Mouse (Mus musculus) thymus, postnatal 14 days (tissue): ENCODE measurements around the gene Rcbtb2.

ENCODE experiments used
- DNase-seq: peaks from one replicate; pipeline ENCODE4 v3.0.0; 2021

Gene Rcbtb2

GRCm38 (mm10) chr14:73117411-73118392, 5.1 kb upstream of the Rcbtb2 start:
- DNase-seq = peak; percentile 39

GRCm38 (mm10) chr14:73118482-73119347, 4.1 kb upstream of the Rcbtb2 start:
- DNase-seq = peak; percentile 83

GRCm38 (mm10) chr14:73119459-73119858, 3.4 kb upstream of the Rcbtb2 start:
- DNase-seq = peak; percentile 76

DNA sequence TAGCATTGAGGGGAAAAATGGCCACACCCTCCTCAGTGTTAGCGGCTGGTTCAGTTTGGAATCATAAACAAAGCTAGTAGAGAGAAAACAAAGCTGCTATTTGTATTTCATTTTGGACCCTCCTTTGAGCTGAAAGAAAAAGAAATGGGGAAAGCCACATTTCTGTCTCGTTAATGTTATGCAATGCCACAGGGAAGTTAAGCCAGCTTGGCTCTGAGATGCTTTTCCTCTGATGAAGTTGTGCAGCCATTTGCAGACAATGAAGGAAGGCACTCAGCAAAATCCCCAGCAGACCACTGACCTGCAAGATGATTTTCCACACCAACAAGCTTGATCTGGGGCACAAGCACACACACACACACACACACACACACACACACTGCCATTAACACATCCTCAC, 2.9 kb upstream of the Rcbtb2 start:
- DNase-seq = peak; percentile 16

DNA sequence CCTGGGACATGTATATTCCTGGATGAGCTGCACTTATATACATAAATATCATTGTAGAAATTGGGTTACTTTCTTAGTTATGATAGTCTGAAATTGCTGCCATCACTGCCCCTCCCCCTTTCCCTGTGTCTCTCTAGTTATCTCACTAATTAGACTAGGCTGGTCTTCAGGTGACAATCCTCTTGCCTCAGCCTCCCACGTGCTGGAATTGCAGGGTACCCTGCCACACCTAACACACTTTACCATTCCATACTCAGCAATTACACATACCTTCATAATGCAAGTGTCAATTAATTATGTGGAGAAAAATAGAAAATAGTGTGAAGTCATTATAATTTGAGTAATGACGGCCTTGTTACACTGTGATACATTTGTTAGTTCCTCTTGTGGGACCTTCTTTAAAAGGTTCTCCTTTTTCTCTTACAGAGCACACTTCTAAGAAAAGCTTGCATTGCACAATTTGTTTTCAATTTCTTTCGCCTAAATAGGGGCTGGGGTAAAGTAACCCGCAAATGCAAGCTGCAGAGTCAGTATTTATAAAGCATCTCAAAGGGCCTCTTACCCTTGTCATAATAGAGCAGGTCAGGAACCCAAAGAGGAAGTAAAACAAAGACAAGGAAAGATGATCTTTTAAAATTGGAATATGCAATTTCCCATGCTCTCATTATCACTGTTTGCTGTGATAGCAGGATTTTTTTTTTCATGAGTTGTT, 470 bp upstream of the Rcbtb2 start:
- DNase-seq = peak; percentile 32

- no peak for DNase-seq
These were observed 544 bp downstream of the Rcbtb2 start for GRCm38 (mm10) chr14:73123381-73123780.

- peak; percentile 81 for DNase-seq
These were observed 949 bp downstream of the Rcbtb2 start for GRCm38 (mm10) chr14:73123786-73124185.

- no peak for DNase-seq
These were observed 7.7 kb downstream of the Rcbtb2 start for GRCm38 (mm10) chr14:73130519-73130918.

DNA sequence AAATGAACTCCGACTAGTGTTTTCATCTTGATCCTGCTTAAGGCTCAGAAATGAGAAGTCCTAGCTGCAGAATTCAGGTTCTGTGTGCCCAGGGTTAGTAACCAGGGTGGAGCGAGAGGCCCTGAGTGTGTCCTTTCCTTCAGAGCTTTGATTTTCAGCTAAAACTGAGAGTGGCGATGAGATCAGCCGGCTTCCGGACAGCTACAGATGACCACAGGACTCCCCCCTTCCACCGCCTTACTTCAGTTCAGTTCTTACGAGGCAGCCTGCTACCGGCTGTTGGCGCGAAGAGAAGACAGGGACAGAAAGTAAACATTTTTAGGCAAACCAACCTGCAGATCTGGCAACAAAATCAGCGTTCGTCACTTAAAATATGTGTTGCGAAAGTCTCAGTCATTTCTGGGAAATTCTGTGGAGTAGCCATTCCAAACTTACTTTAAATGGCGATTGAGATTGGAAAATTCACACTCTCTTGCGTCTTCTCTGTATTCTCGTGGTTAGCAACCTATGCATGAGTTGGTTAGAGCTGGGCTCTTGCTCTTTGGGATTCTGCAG, 9.1 kb downstream of the Rcbtb2 start:
- DNase-seq = no peak

DNA sequence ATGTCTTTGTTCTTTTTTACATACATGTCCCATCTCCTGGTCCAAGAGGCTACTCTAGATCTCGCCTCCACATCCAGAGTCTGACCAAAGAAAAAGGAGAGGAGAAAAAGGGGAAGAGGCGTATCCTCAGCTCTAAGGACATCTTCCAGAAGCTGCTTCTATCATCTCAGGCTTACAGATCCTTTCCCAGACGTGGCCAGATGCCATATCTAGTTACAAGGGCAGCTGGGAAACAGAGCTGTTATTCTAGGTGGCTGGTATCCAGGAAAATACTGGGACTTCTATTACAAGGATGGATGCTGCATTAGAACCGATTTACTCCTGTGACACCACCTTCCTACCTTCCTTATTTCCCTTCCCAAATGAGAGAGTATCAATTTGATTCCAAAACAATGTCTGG, 9.9 kb downstream of the Rcbtb2 start:
- no peak for DNase-seq

- DNase-seq = no peak
These were observed 14.4 kb downstream of the Rcbtb2 start for GRCm38 (mm10) chr14:73137234-73137633.

DNA sequence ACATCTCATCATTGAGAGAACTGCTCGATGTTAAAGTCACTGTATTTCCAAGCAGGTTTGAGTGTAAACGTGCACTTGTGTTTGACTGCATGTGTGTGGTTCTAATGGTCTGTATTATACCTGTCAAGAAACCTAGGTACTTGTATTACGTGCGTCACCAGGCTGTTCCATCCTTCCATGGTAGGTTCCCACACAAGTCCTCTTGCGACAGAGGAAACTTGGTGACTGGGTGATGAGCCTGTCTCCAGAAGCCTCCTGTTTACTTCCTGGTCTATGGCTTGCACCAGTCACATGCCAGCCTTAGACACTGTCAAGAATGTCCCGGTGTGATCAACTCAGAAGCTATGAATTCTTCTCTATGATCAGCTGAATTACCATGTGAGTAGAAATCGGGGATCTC, 15.6 kb downstream of the Rcbtb2 start:
- DNase-seq = no peak

GRCm38 (mm10) chr14:73139866-73140265, 17.0 kb downstream of the Rcbtb2 start:
- DNase-seq = no peak

DNA sequence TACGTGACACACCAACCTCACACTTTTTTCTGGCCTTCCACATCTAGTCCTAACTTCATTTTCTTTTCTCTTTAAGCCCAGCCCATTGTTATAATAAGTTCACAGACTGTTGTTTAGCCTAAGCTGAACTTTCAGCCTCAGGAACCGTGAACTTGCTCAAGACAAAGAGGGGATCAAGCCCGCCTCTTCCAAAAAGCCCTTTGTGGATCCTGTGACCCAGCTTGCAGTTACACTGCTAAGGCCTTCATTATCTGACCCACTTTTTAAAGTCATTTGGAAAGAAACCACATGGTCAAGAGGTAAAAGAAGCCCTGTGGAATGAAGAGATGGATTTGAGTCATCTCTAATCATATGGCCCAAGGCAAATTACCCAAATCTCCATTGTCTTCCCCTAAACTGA, 19.0 kb downstream of the Rcbtb2 start:
- no peak for DNase-seq

GRCm38 (mm10) chr14:73142421-73142895, 19.6 kb downstream of the Rcbtb2 start:
- no peak for DNase-seq

- DNase-seq = peak; percentile 93
These were observed 20.3 kb downstream of the Rcbtb2 start for GRCm38 (mm10) chr14:73142896-73143709.

DNA sequence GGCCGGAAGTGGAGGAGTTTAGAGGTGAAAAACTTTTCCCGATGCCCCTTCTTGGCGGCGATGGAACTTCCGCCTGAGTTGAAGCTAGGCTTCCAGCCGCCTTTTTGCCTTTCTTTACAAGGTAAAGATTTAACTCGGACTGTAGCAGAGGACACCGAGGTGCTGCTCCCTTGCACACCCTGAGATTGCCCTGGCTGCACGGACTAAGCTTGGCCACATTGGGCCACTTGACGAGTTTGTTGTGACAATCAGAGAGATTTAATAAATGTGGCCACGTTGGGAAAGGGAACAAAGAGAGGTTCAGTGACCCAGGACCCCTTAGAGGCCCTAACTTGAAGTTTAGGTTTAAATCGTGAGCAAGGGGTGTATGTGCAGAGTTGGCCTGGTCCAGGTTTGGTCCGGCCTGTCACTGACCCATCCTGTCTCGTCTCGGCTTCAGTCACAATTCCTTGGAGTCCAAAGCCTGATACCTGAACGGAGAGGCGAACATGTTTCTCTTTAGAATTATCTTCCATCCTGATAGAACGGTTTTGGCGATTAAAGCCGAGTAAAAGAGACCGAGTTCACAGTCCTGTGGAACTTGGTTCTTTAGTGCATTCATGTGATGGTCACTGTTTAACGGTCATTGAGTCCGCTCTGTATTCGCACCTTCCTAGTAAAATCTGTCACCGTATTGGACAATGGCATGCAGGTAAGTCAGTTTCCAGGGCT, 21.0 kb downstream of the Rcbtb2 start:
- DNase-seq = no peak

- no peak for DNase-seq
These were observed 22.7 kb downstream of the Rcbtb2 start for GRCm38 (mm10) chr14:73145531-73145930.

- no peak for DNase-seq
These were observed 23.9 kb downstream of the Rcbtb2 start for GRCm38 (mm10) chr14:73146721-73147120.

- no peak for DNase-seq
These were observed 25.3 kb downstream of the Rcbtb2 start for GRCm38 (mm10) chr14:73148125-73148524.

DNA sequence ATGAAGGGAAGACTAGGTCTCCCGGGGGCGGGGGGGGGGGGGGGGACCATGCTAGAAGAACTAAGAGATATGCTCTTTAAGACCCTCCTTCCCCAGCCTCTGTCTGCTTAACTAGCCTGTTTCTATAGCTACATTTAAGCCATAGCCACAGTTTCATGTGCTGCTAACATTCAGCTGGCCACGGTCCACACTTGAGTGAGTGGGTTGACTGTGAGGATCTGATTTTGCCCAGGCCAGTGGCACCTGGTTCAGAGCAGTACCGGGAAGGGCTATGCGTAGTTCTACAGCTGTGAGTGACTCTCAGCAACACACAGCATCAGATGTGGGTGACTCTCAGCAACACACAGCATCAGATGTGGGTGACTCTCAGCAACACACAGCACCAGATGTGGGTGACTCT, 38.5 kb downstream of the Rcbtb2 start:
- no peak for DNase-seq
